Mouse (Mus musculus): ENCODE results near the gene Usp3.

DNA sequence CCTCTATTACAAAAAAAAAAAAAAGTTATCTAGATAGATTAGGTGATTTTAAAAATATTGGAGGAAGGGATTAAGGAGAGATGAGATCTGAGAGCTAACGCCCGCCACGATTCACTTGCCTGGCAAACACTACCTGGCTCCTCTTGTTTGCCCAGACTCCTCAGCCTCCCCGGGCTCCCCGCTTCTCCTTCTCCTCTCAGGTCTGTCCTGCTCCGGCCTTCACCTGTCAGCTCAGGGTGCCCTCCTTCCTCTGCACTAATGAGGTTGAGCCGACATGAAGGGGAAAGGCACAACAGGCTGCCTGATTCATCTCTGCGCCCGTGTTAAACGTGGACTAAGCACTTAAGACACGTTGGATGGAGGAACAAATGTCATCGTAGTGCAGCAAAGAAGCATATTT, 13.9 kb upstream of the Usp3 start:
- no peak for TF ChIP-seq POLR2A (IDR thresholded peaks at IDR 0.05; ENCODE audit: low read depth, low read length)
- TF ChIP-seq CTCF (IDR thresholded peaks at IDR 0.05; ENCODE audit: extremely low read depth, insufficient read depth, insufficient read length, insufficient replicate concordance) = no peak

Data from spleen, adult 2 months (tissue).